Mouse (Mus musculus) heart, postnatal 14 days (tissue): ENCODE results near the gene Nr4a1. TPM values are rescaled to one million over a fixed set of nuclear protein-coding genes. Genes with fewer than 3 reads are reported as not detected.
A peak's percentile ranks its signal among the peaks of the same experiment; 100 is the strongest.

Source experiments
- DNase-seq, 2 experiments: peaks; one replicate each; pipeline ENCODE4 v3.0.0; 2021 to 2022
- intact Hi-C: fragments of 180-260 bp; cut with DNase I; formaldehyde crosslinking; loops from one replicate; pipeline ENCODE4 v1.15.1; 2025
- total RNA-seq, 2 experiments: library from RNA; stranded (reverse); gene quantifications; 2 replicates each; pipeline ENCODE4 v1.2.3; 2021

Nr4a1 gene
- total RNA-seq, 2 experiments from 2014 or later = 14.0 to 63.1 TPM

GRCm38 (mm10) chr15:101250220-101250800 lies 3.8 kb upstream of the Nr4a1 start:
- DNase-seq = no peak
- intact Hi-C loops = no loop called here

GRCm38 (mm10) chr15:101251930-101252329 lies 2.1 kb upstream of the Nr4a1 start:
- no peak for DNase-seq
- intact Hi-C loops = no loop called here

DNA sequence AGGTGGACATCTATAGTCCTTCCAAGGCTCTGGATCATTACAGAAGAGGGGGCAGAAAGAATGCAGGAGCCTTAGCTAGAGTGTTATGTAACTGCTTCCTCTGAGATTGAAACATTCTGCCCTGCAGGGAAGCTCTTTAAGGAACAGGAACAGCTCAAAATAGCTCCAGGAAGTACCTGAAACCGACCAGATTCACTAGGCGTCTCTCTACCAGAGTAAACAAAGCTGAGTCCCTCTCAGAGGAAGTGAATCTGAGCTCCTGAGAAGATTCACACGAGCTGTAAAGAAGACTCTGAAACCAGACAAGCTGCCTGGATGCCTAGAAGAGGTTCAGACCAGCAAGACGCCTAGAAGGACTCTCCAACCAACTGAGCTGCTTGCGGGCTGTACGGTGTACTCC lies 1.5 kb upstream of the Nr4a1 start:
- no peak for DNase-seq
- intact Hi-C loops = no loop called here

DNA sequence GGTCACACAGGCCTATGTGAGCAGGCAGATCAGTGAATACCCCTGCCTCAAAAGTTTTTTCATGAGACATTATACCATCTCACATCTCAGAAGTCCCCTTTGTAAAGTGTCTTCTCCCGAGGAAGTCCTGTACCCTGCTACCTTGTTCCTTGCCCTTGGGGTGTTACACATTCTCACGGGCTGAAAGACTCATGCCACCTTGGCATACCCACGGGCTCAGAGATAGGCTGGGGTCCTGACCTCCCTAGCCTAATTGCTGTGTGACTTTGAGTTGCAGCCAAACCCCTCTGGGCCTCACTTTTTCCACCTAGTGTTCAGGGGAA lies 545 bp upstream of the Nr4a1 start:
- DNase-seq = no peak
- intact Hi-C loops = no loop called here

DNA sequence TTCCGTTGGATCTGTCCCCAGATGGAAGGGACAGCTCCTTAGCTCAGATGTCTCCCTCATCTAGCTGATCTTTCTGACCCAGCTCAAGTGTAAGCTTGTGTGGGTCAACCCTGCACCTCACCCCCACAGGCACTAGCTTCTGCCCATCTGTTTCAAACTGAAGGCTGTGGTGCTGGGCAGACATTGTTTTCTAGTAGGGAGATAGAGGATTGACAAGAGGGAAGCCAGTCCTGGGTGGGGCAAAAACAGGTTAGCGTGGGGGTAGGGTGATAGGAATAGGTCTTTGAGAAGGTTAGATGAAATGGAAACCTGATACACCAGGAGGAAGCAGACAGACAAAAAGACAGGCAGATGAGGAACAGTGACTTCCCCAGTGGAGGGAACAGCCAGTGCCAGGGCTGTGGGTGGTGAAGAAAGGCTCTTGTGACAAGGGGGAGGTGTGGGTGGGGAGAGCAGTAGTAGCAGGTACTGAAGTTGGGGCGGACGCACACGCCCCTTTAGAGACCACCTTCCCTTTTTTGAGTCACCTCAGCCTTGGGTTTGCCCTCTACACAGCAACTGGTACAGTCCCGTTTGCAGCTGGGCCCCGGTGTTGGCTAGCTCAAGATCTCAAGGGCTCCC lies 1.9 kb downstream of the Nr4a1 start:
- no peak for DNase-seq
- intact Hi-C loops = no loop called here

DNA sequence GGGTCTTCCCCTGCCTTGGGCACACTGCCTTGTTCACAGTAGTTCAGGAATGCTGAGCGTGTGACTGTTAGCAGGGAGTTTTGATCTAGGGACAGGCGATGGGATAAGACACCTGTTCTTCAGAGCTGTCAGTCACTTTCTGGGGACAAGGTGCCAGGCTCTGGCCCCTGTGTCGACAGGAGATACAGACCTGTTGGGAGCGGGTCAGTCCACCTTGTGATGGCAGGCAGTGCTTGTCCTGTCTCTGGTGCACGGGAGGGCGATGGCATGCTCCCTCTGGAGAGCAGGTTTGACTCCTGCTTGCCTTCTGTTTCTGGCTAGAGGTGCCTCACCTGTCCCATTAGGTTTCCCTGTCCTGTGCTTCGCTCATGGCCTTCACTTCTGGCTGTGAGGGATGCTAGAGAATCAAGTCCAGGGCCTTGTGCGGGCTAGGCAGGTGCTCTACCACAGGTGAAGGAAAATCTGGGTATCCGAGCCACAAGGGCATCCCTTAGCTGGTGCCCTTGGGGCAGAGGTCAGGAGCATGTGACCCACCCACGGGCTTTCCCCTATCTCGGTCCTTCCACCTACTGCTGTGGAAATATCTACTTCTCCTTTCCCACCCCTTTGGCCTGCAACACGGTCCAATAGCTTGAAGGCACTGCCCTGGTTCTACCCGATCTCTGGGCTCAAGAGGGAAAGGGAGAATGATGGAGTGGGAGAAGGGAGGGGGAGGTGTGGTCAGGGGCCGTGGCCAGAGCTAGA lies 2.6 kb downstream of the Nr4a1 start:
- intact Hi-C loops = no loop called here
- no peak for DNase-seq

GRCm38 (mm10) chr15:101258420-101258819 lies 4.4 kb downstream of the Nr4a1 start:
- intact Hi-C loops = no loop called here
- DNase-seq = no peak

DNA sequence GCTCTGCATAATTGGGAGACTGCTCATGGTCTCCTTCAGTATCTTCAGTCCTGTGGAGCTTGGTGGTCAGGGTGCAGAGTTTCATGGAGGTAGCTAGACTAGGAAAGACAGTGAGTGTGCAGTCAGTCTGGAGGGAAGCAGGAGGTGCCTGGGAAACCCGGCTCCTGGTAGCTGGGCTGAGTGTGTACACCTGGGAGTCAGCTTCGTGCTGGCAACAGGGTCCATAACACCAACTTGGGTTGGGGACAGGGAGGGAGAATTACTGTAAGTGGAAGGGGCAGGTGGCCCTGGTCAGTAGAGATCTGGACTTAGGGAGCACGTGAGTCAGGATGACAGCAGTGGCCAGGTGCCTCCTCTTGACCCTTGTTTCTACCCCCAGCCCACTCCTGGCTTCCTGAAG lies 5.9 kb downstream of the Nr4a1 start:
- intact Hi-C loops = no loop called here
- DNase-seq = no peak

DNA sequence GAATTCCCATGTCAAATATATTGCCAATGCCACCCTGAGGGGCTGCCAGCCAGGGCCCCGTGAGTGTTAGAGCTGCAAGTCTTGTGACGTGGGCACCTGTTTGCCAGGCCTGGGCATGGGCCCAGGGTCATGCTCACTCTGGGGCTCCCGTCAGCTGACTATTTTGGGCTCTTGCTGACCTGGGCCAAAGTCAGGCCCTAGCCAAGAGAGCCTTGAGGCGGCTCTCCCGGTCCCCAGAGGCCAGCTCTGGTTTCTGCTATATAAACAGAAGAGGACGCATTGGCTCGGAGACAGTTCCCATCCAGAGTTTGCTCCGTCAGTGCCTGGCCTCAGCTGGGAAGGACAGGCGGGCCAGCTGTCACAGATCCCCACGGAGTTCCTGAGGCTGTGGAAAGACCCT lies 6.3 kb downstream of the Nr4a1 start:
- intact Hi-C loops = no loop called here
- DNase-seq = peak; percentile 83 to 86

DNA sequence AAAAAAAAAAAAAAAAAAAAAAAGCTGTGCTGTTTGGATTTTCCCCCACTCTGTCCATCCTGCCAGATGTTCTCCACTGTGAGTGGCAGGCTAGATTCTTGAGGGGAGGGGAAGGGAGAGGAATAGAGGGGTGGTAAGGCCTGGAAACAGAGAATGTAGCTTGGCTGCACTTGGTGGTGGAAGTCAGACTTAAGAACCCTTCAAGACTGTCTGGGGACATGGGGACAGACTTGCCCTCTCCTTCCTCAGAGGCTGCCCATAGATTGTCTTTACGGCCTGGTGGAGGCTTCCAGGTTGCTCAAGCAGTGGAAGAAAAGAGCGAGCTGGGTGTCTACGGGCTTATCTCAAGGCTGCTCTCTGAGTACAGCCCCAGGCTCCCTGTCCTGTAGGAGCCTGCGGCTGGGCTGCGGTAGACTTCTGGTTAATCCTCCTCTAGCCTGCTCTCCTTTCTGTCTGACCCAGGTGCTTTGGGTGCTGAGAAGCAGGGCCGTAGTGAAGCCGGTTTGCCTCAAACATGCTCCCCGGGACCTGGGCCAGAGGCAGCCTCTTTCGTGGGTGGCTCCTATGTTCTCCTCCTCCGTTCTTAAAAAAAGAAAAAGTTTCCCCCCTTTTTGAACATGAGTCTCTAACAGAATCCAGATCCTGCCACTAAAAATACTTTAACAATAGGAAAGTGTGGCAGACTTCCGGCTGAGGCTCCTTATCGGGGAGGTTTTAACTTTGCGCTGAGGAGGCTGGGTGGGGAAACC lies 7.0 kb downstream of the Nr4a1 start:
- DNase-seq = peak; percentile 51 to 55
- intact Hi-C loops = no loop called here

DNA sequence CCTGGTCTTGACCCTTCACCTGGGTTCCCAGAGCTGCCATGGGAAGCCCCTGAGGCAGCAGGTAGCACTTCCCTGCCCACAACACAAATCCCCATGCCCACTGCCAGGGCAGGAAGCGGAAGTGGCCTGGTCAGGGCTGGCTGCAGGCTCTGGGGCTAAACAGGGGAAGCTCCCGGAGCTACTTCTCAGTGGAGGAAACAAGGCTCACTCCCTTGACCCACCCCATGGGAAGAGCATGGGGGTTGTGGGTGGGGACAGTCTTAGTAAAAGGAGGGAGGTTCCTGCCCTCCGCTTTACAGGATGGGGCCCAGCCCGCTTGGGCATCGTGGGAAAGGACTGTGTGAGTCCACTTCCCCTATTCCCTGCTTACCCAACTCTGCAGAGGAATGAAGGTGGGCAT lies 8.4 kb downstream of the Nr4a1 start:
- intact Hi-C loops = no loop called here
- DNase-seq = peak; percentile 37 to 50

GRCm38 (mm10) chr15:101266132-101266963 lies 12.3 kb downstream of the Nr4a1 start:
- peak; percentile 96 to 98 for DNase-seq
- intact Hi-C loops = loop anchor here (2.0 kb wide), 1 partner anchor 26 kb away; no protein-coding TSS in a partner anchor

GRCm38 (mm10) chr15:101267053-101268032 lies 13.3 kb downstream of the Nr4a1 start:
- intact Hi-C loops = loop anchor here (2.0 kb wide), 2 partner anchors 15 to 27 kb away; no protein-coding TSS in a partner anchor
- DNase-seq = no peak

DNA sequence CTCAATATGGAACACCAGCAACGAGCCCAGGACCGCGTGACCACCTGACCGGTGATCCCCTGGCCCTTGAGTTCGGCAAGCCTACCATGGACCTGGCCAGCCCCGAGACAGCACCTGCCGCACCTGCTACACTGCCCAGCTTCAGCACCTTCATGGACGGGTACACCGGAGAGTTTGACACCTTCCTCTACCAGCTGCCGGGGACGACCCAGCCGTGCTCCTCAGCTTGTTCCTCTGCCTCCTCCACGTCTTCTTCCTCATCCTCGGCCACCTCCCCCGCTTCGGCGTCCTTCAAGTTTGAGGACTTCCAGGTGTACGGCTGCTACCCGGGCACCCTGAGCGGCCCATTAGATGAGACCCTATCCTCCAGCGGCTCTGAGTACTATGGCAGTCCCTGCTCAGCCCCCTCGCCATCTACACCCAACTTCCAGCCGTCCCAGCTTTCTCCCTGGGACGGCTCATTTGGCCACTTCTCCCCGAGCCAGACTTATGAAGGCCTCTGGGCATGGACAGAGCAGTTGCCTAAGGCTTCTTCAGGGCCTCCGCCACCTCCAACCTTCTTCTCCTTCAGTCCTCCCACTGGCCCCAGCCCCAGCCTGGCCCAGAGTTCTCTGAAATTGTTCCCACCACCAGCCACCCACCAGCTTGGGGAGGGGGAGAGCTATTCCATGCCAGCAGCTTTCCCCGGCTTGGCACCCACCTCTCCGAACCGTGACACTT lies 16.2 kb downstream of the Nr4a1 start:
- intact Hi-C loops = no loop called here
- DNase-seq = no peak

GRCm38 (mm10) chr15:101271107-101271506 lies 17.0 kb downstream of the Nr4a1 start:
- DNase-seq = no peak
- intact Hi-C loops = no loop called here

DNA sequence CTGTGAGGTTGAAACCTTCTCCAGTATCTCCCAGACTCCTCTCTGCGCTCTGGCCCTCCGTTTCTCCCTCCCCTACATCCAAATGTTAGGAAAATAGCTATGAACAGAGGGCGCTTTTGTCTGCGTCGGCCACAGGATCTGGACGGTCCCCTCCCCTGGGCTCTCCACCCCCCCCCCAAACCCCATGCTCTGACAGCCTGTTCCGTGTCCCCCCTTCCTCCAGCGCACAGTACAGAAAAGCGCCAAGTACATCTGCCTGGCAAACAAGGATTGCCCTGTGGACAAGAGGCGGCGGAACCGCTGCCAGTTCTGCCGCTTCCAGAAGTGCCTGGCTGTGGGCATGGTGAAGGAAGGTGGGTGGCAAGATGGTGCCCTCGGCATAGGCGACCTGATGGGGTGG lies 17.4 kb downstream of the Nr4a1 start:
- DNase-seq = no peak
- intact Hi-C loops = no loop called here

GRCm38 (mm10) chr15:101274380-101274779 lies 20.3 kb downstream of the Nr4a1 start:
- intact Hi-C loops = no loop called here
- DNase-seq = no peak

DNA sequence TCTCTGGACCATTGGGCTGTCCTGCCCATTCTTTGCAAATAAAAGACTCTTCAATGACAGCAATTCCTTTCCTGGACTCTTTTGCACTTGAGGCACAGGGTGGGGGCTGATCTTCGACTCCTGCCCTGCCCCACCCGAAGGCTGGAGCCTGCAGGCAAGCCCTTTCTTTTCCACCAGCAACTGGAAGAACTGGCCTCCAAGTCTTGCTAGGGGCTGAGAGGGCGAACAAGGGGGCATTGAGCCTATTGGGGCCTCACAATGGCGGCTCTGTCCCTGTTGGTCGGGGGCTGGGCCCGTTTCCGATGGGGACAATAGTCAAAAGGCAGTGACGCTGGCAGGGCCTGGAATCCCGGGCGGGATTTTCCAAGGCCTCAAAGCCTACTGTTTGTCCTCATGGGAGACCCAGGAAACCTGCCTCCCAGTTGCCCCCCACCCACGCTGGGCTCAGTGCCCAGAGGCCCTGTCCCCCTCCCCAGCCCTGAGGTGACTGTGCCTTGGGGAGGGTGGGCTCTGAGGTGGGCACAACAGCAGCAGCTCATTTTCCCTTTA lies 23.4 kb downstream of the Nr4a1 start:
- no peak for DNase-seq
- intact Hi-C loops = no loop called here
